Mouse (Mus musculus) layer of hippocampus, adult 18-20 months (tissue): ENCODE data around the gene Aak1. TPM values are rescaled to one million over a fixed set of nuclear protein-coding genes. Genes with fewer than 3 reads are reported as not detected.
A peak's percentile ranks its signal among the peaks of the same experiment; 100 is the strongest.

Experiments
- DNase-seq, 2 experiments: peaks; one replicate each; pipeline ENCODE4 v3.0.0; 2022; ENCODE audit warnings: low spot score in 2 of 2
- total RNA-seq, 2 experiments: library from RNA; stranded (reverse); gene quantifications; 2 replicates each; pipeline ENCODE4 v1.2.3; 2021

Gene Aak1
- total RNA-seq, 2 experiments from 2014 or later = 414 to 457 TPM

- DNase-seq = no peak
These were observed 101.5 kb downstream of the Aak1 start for GRCm38 (mm10) chr6:86950733-86951255.

DNA sequence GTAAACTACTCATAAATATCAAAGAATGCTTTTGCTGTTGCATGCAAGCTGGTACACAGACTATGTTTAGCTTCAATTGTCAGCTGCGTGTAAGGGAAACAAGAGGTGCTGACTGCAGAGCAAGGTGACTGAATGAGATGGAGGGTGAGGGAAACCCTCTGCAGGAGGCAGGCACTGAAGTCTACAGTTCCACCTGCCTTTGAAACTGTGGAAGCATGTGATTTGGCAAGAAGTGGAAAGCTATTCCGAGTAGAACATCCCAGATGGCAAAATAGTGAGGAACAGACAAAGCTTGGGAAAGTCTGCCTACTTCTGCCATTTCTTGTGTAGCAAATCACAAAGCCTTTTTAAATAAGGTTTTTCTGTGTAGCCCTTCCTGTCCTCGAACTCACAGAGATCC lies 106.4 kb downstream of the Aak1 start:
- DNase-seq = peak; percentile 43 to 75

DNA sequence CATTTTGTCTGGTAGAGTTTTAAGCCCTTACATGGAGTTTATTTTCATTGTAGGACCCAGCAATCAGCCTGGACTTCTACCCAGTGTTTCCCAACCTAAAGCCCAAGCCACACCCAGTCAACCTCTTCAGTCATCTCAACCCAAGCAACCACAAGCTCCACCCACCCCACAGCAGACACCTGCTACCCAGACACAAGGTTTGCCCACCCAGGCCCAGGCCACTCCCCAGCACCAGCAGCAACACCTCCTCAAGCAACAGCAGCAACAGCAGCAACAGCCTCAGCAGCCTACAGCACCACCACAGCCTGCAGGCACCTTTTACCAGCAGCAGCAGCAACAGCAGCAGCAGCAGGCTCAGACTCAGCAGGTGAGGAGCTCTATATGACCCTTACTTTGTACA lies 106.9 kb downstream of the Aak1 start:
- no peak for DNase-seq

DNA sequence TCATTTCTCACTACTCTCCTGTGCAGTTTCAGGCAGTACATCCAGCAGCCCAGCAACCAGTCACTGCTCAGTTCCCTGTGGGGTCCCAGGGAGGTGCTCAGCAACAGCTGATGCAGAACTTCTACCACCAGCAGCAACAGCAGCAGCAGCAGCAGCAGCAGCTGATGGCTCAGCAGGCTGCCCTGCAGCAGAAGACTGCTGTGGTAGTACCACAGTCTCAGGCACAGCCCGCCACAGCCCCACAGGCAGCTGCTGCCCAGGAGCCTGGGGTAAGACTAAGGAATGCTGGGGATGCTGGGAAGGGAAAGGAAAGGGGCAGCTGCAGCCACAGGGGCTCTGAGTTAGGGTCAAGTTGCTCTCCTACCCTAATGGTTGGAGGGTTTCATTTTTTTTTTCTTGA lies 109.7 kb downstream of the Aak1 start:
- no peak for DNase-seq

- no peak for DNase-seq
These were observed 114.8 kb downstream of the Aak1 start for GRCm38 (mm10) chr6:86963987-86964685.

GRCm38 (mm10) chr6:86967166-86967565 lies 117.8 kb downstream of the Aak1 start:
- DNase-seq = no peak

DNA sequence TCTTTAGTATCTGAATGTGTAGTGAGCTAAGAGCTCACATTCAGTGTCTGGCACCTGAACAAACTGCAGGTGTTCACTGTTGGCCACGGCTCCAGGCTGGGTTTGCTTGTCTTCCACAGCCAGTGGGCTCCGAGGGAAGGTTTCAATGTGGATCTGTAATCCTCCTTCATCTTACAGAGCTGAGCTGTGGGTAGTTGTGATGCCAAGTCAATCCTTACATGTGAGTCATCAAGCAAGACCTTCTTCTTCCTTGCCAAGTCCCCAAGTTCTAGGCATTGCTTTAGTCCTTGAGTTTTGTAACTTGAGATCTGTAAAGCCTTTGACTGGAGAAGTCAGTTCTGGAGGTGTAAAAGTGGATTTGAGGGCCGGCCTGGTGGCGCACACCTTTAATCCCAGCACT lies 124.6 kb downstream of the Aak1 start:
- DNase-seq = no peak

- no peak for DNase-seq
These were observed 129.0 kb downstream of the Aak1 start for GRCm38 (mm10) chr6:86978156-86978908.

DNA sequence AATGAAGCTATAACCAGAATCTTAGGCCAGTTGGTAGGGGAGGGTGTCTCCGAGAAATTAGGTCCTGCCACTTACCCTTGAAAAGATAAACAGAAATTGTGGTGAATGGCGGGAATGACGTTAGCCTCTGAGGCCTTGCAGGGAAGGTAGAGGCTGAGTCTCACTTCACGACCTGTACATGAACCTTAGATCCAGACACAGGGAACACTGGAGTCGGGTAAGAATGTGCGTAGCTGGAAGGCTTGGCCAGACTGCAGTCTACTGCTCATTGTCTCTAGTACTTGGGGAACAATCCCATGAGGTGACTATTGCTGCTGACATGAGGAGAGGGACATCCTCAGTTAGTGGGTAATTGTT lies 129.6 kb downstream of the Aak1 start:
- DNase-seq = no peak

DNA sequence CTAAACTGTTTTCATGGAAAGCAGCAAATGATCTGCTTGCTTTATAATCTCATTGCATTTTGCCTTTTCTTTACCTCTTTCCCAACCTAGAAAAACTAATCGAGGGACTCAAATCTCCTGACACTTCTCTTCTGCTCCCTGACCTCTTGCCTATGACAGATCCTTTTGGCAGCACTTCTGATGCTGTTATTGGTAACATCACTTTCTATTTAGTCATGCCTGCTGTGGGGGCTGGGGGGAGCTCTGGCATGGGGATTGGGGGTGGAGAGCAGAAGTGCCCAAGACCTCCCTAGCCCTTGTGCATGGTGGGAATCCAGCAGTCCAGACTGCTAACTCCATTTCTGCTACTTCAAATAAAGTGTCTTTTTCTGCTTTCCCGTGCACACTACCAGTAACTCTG lies 131.9 kb downstream of the Aak1 start:
- DNase-seq = no peak

DNA sequence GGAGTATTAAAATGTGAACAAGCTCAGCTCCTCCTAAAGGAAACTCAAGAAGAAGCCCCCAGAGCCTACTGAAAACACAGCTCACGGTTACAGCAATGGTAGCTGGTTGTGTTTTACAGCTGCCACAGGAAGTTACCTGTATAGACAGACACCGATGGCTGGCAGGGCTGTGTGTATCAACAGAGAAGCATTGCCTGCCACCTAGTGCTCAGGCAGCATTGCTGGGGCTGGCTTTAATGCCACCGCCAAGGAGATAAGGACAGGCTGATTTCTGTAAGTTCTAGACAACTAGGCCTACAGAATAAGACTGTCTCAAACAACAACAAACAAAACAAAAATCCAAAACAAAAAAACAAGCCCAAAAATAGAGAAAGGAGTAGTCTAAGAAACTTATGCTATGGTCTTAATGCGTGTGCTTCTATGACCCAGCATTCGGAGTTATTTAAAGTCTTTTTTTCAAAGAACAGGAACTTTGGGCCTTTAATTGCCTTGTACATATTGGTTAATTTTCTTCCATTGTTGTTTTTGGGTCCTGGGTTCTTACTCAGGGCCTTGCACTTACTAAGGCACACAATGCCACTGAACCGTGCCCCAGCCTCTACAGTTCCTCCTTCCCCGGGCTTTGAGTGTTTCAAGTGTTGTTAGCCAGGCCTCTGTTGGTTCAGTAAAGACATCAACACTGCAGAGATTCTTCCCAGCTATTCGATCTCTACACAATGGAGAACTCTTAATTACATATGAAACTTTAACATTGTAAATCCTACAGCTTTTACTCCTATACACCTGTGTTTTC lies 136.2 kb downstream of the Aak1 start:
- no peak for DNase-seq

DNA sequence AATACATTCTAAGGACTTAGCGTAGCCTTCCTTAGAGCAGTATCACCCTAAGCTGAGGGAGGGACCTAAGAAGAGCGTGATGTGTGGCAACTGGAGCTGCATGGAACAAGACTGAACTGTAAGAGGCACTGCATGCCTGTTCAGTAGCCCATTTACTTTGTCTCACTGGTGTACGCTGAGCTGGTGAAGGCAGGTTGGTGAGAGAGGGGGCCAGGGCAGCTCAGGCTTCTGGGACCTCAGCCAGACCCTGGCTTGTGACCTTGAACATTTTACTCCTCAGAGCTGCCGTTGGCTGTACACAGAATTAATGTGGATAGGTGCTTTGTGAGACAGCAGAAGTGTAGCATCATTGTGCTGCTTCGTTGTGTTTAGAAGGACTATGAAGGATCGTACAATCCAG lies 140.3 kb downstream of the Aak1 start:
- DNase-seq = no peak

DNA sequence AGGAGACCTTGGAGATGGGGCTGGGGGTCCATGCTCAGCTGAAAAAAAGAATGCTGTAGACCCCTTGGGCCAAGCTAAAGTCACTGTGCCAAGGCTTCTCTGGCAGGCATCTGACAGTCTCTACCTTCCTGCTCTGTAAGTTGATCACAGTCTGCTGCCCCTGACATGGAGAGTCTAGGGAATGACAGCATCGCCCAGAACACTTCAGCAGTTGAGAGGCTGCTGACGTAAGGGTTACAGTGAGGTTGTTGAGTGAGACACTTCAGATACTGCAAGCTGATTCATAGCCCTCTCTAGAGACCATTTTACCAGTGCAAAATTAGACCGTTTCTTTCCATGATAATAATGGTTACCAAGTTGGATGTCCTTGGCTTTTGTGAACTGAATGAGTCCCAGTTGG lies 141.7 kb downstream of the Aak1 start:
- no peak for DNase-seq

- no peak for DNase-seq
These were observed 143.0 kb downstream of the Aak1 start for GRCm38 (mm10) chr6:86992349-86992748.

DNA sequence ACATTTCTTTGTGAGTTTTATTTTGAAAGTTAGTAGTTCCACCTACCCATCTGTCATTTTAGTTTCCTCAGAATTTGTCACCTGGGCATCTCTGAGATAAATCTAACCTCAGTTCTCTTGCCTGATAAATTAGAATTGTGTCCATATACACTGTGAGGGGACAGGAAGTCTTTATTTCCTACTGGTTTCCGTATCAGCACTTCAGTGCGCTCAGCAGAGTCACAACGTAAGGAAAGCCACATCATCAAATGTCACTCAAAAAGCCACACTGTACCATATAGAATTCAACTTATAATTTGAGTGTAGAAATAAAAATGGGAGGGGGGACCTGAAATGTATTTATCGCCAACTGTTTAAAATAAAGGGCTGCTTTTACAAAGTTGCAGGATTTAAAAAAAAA lies 144.9 kb downstream of the Aak1 start:
- no peak for DNase-seq

GRCm38 (mm10) chr6:86996629-86997307 lies 147.5 kb downstream of the Aak1 start:
- peak in 1 of 2 experiments; percentile 45 for DNase-seq

GRCm38 (mm10) chr6:86997360-86997759 lies 148.0 kb downstream of the Aak1 start:
- no peak for DNase-seq

GRCm38 (mm10) chr6:87001995-87002394 lies 152.7 kb downstream of the Aak1 start:
- no peak for DNase-seq

DNA sequence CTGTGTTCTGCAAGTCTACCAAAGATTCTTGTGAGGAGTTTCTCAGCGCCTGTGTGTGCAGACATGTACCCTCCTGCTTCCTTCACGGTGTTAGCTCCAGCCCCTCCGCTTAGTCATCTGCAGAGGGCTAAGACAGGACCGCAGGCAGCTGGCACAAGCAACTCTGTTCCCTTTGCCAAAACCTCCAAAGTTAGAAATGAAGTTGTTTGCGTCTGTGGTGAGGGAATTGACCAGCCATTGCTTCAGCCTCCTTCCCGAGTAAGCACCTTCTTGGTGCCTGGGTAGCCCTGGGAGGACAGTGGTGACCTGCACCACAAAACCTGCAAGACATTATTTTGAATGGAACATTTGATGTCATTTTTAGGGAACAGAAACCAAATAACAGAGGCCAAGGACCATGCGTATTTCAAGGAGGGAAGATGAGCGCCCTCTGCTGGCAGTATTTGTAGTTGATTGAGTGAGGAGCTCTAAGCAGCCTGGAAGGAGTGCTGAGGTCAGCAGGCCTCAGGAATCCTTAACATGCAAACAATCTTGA lies 153.3 kb downstream of the Aak1 start:
- DNase-seq = peak; percentile 61 to 91

DNA sequence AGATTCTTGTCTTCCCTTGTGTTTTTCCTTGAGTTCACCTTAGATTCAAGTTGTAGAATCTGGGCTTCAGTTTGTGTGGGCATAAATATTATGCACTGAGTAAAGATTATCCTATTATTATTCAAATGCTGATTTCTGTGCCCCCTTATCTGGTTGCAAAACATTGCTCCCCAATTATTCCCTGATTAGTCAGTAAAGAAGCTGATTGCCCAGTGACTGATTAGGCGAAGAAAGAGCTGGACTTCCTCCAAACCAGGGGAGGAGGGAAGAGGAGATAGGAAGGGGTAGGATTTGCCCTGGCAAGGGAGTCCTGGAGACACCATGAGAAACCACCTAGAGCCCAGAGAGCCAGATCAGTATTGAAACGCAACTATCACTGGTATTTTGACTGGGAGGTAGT lies 154.8 kb downstream of the Aak1 start:
- DNase-seq = no peak

DNA sequence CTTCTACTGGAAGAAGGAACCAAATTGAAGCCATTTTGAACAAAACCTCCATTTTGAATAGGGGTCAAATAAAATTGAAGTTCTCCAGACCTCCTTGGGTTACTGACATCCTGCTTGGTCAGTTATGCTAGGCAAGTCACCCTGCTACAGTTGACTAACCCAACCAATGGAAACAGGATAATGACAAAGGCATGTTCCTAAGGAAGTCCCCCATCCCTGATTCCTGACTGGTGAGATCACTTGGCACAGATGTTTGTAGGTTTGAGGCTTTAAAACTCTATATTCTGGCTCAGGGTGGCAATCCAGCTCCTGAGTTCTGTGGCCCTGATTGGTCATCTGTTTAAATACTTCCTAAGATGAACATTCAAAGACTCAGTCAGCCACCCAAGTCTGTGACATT lies 156.3 kb downstream of the Aak1 start:
- DNase-seq = no peak
